Mouse (Mus musculus): ENCODE data around the gene Rhoh.

Gene Rhoh

DNA sequence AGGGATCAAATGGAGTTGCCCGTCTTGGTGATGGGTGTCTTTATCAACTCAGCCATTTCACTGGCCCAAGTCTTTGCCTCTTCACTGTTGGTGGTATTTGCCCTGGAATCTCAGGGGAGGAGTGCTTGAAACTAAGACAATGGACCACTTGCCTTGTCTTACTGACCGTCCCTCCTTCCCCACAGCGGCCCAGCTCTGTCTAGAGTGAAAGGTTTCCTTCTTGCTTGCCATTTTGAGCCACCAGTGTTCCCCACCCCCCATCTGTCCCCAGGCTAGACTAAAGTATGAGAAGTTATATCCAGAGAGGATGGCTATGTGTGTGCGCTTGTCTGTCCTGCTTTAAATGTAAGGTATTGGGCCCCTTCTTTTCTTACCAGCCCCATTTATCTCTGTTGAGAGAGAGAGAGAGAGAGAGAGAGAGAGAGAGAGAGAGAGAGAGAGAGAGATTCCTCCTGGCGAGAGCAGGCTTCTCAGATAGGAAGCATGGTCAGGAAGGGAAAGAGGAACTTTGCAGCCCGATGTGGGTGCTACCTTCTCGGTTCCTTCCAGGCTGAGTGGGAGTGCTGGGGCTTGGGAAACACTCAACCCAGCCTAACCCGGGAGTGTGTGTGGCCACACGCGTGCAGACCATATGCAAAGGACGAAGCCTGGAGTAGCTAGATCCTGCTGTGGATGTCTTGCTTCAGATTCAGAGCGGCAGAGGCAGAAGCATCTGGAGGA, 572 bp upstream of the Rhoh start:
- no peak for DNase-seq (ENCODE audit: low spot score)

DNA sequence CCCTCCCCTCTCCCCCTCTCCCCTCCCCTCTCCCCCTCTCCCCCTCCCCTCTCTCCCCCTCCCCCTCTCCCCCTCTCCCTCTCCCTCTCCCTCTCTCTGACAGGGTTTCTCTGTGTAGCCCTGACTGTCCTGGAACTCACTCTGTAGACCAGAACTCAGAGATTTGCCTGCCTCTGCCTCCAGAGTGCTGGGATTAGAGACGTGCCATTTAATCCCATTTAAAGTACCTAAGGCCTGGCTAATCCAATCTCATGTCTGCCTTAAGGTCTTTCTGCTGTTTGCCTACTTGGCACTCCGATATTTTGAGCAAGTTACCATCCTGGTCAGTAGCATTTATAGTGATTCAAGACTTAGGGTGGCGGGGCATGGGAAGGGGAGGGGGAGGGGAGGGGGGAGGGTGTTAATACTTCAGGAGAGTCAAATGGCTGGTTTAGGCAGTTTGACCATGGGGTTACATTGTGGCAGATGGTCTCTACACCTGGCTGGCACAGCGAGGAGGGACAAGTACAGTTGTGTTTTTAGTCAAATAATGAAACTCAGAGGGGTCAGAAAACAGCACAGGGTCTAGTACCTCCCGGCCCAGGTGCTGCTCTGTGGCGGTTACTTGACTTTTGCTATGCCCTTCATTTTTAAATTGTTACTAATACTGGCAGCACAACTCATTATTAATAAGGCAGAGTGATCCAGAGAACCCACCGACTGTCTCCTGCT, 1.4 kb downstream of the Rhoh start:
- DNase-seq (ENCODE audit: low spot score) = no peak

DNA sequence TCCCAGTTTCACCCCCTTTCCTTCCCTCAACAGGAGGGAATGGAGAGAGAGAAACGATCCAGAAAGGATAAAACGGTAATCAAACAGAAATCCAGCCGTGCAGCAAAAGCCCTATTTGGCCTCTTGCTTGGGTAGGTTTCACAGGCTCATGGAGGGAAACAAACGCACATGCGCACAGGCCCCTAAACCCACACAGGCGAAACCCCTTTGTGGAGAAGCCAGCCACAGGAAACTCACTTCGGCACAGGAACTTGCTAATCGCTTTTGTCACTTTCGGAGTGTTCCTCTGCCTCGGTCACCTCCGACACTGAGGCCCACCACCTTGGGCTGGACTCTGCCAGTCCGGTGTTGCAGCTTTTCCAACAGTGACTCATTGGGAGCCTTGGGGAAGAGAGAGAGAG, 2.3 kb downstream of the Rhoh start:
- no peak for DNase-seq (ENCODE audit: low spot score)

DNA sequence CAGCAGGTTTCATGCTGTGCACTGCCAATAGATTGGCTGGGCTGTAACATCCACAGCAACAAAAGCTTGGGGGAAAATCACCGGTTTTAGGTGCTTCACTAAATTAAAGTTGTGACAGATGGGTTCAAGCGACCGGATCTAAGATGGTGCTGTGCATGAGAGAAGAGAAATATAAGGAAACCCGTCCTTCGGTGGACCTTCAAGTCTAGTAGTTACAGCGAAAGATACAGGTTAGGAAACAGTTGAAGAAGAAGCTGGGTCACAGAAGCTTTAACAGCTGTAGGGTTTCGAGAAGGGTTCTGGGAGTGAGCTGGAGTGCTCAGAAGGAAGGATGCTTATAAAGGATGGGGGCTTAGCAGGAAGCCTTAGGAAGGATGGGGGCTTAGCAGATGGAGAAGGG, 3.5 kb downstream of the Rhoh start:
- no peak for DNase-seq (ENCODE audit: low spot score)

DNA sequence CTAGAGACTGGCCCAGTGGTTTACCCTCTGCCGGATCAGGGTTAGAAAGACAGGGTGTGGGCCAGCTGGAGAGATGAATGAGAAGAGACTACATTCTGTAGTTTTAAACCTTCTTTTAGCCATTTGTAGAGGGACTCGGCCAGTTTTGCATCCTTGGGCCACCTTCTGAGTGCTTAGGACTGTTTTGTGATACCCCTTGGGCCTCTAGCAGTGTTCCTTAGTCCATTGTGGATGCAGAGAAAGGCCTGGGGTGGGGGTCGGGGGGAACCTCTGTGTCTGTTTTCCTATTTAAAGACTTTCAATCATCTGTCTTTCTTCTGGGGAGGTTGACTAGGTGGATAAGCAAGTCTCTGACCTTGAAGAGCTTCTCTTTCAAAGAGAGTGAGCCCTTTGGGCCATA, 3.9 kb downstream of the Rhoh start:
- no peak for DNase-seq (ENCODE audit: low spot score)

DNA sequence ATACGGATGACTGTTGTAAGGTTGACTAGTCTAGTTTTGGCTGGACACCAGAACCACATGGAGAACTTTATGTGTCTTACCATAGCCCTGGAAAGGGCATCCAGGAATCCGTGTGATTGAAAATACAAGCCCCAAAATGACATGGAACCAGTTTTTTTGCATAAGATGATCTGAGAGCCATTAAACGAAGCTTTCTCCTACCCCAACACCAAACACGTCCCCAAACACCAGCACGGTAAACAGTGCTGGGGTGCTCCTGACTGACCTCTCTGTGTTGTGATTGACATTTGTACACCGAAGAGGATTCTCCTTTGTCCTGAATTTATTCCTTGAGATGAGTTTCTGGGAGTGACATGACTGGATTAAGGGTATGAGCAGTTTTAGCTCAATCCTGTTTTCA, 5.6 kb downstream of the Rhoh start:
- no peak for DNase-seq (ENCODE audit: low spot score)

DNA sequence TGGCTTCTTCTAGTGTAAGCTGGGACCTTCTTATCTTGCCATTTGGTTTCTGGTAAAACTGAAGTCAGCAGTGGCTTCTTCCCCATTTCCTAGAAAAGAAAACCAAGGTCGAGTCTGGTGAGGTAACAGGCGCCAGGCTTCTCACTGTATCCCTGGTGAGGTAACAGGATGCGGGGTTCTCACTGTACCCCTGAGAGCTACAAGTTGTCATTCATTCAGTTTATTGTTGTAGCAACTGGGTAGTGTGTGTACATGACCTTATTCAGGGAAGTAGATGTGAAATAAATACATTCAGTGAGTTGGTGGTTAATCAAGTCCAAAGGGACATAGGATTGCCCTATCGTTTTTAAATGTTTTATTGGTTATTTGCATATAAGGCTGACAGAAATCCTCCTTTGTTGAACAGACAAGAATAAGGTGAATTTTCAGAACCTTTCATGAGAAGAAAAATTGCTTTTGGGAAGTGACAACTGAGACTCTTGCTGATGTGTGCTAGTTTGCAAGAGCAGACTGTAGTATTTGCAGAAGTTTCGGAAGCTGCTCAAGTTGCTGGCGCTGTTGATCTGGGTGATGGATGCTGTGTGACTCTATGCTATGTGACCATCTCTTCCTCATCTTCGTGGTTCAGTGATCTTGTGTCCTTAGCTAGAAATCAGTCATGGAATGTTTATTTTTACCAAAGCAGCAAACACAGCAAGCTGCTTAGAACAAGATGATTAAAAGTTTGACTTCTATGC, 6.5 kb downstream of the Rhoh start:
- DNase-seq (ENCODE audit: low spot score) = no peak

DNA sequence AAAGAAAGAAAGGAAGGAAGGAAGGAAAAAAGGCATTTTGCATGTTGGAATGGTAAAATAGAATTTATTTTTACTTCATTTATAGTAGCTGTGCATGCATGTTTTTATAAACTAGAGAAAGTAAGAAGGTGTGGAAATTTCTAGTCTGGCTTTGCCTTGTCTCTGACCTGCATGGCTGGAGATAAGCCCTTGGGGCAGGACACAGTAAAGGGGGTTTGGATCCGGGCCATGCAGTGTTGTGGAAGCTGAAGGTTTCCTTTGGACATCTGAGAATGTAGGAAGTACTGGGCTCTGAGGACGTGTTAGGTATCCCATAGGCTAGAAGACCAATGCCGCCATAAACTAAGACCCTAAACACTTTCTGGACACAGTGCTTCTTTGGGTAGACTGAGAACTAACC, 7.4 kb downstream of the Rhoh start:
- no peak for DNase-seq (ENCODE audit: low spot score)

DNA sequence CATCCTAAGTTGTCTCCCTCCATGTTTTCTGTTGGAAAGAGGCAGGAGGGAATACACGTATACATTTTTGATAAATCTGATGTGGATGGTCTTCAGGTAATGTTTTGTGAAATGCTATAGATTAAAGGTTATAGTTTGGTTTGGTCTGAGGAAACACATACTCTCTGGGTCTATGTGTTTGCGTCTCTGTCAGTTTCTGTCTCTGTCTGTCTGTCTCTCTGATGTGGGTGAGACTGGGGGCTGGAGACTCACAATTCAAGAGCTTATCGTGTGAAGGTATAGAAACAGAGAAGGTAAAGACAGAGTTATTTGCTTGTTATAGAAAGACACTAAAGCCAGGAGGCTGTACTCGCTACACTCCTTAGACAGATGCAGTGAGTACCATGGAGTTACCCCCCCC, 8.6 kb downstream of the Rhoh start:
- no peak for DNase-seq (ENCODE audit: low spot score)

DNA sequence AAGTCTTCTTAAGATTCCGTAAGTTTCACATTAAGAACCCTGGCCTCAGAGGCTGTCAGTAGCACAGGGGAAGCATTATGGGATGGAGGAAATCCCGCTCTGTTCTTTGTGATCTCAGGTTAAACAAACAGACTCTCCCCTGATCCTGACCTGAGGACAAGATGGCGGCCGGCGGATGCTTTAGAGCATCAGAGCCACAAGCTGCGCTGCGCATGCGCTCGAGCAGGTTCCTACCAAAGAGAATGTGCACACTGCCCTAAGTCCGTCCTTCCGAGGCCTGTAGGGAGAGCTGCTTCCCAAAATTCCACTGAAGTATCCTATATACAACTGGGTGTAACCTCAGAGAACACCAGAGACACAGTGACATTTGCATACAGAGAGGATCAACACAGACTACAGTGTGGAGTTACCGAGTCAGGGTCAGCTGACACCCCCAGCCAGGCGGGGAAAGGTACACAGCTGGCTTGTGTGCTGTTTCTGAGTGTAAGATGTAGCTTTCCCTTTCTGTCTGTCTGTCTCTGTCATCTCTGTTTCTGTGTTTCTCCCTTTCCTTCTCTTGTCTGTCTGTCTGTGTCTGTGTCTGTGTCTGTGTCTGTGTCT, 10.4 kb downstream of the Rhoh start:
- no peak for DNase-seq (ENCODE audit: low spot score)

DNA sequence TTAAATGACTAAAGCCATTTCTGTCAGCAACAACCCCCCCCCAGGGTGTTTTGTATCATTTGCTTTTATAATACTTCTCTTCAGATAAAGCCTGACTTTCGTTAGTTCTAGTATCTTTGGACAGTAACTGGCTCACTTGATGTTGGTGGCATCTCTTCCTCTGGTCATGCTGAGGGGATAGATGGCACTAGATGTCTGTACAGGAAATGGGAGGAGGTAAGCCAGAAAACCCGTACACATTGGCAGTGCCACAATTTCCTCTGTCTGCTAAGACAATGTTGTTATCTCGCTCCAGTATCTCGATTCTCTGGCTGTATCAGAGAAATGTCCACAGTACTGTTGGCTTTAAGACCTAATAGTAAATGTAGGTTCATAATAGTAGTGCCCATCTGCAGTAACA, 12.2 kb downstream of the Rhoh start:
- no peak for DNase-seq (ENCODE audit: low spot score)

DNA sequence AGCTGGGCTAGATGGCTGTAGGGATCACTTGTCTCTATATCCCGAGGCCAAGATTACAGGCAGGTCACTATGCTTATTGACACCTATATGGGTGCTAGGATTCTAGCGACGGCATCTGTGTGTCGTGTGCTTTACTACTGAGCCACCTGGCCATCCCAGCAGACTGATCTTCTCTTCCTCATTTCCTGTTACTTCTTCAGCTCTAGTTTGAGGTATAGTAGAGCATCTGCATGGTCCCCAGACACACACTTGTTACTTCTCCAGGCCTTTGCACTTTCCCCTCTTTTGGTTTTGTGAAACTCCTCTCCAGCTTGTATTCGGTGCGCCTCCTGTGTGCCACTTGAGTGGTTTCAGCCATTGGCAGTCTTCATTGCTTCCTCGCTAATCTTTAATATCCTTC, 14.3 kb downstream of the Rhoh start:
- no peak for DNase-seq (ENCODE audit: low spot score)

DNA sequence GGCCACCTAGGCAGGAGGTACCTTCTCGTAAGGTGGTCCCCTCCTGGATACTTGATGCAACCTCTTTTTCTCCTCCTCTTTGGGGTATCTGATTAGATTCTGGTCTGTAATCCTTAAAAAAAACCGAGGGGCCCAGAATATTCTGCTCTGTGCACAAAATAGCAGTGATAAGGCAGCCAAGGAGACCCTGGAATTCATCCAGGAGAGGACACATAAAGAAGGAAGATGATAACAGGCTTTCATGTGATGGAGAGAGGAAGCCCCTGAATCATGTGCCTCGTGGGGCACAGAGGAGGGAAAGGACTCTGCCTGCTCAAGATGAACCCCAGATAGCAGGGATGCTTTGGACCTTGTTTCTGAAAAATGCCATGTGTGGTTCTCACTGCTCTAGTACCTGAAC, 17.4 kb downstream of the Rhoh start:
- no peak for DNase-seq (ENCODE audit: low spot score)

DNA sequence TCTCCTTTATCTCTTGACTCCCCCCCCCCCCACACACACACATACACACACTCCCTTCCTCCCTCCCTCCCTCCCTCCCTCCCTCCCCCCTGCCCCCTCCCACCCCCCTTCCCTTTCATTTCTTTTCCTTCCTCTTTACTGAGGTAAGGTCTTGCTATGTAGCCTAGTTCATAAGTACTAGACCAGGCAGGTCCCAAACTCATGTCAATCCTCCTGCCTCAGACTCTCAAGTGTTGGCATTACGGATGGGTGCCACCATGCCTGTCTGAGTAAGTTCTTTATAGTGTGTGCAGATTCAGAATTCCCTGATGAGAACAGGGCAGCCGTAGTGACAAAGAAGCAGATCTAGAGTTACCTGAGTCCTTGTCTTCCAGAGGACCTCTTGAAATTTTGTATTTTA, 20.2 kb downstream of the Rhoh start:
- no peak for DNase-seq (ENCODE audit: low spot score)

DNA sequence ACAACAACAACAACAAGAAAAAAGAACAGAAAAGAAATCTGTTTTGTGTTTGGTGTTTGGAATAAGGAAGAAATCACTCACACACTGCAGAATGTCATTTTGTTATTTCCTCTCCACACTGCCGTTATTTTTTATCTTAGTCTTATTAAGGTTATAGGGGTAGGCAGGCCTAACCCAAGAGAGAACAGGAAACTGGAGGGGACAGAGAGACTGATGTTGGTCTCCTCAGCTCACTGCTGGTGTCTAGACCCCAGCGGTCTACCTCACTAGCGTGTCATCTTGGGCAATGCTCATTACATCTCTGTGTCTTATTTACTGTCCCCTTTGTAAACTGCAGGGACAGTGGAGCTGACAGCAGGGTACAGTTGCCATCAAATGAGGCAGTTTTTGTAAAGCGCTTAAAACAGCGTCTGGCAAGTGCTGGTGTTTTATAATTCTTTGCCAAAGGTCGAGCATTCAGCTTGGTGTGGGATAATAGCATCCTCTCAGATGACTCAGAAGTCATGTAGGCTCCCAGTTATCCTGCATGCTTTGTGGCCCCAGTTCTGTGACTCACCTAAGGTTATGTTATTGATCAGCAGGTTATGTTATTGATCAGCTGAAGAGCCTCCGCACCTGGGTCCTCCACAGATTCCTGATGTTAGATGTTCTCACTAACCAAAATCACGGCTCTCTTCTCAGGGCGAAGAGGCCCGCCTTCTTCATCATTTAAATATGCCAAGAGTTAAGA, 21.6 kb downstream of the Rhoh start:
- no peak for DNase-seq (ENCODE audit: low spot score)

DNA sequence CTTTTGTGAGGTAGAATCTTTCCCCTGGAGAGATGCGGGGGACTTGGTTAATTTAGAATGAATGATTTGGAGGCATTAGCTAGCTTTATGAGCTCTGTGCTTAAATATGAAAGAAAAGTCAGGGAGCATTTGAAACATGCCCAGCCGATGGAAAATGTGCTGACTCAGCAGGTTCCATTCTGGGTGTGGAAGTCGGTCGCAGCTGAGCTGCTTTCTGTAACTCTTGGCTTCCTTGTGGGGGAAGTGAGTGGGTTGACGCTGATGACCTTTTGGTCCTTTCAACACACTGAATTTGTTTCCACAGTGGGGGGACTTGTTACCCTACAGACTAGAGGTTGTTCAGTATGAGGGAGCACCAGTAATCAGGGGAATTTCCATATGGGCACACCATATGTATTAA, 22.3 kb downstream of the Rhoh start:
- no peak for DNase-seq (ENCODE audit: low spot score)

DNA sequence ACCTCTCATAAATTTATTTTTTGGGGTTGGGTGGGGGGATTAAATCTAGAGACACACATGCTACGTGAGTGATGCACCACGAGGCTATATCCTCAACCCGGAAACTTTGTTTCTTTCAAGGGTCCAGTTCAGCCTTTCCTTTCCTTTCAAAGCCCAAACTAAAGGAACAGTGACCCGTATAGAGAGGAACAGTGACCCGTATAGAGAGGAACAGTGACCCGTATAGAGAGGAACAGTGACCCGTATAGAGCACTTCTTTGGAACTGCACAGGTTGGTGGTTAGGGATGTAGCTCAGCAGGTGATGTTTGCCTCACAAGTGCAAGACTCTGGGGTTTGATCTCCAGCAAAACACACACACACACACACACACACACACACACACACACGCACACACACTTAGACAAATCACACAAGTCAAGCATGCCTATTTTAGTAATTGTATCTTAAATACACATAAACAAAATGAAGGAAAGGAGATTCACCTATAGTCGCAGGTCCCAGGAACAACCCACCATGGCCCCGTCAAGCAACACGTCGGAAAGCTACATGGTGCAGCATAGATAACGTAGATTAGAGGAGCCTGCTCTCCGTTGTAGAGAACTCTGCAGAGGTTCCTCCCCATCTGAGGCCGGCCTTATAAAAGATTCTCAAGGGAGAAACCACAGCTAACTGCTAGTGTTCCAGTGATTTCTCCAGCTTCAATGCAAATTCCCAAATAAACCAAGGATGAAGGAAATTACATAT, 24.9 kb downstream of the Rhoh start:
- DNase-seq (ENCODE audit: low spot score) = no peak

DNA sequence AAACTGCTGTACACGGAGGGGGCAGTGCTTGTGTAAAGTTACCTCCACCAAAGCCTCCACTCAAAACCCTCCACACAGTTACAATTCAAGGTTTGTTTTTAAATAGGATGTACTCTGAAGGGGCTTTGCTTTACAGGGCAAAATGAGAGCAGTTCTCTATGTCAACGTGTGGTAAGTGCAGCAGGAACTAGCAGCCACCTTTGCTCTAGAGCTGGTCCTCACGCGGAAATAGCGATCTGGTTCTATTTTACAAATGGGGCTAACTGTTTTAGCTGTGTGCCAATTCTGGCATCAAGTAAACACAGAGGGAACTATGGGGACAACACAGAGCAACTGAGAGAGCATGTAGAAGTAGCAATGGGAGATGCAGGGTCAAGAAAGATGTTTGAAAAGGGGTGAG, 27.1 kb downstream of the Rhoh start:
- no peak for DNase-seq (ENCODE audit: low spot score)

DNA sequence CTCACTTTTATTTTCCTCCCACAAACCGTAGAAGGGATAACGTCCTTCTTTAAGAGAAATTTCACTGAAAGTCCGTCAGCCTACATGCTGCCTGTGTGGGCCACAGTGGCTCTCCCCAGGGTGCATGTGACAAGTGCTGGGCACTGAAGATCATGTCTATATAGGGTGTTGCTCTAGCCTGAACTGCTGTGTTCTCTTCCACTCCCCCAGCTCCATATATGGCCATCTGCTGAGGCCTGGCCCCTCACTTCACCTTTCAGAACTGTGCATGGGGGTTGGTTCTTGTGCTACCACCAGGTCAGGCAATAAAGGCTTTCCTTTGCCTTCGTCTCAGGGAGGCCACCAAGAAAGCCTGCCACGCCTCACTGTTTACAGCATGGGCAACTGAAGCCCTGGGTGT, 28.0 kb downstream of the Rhoh start:
- DNase-seq (ENCODE audit: low spot score) = no peak

DNA sequence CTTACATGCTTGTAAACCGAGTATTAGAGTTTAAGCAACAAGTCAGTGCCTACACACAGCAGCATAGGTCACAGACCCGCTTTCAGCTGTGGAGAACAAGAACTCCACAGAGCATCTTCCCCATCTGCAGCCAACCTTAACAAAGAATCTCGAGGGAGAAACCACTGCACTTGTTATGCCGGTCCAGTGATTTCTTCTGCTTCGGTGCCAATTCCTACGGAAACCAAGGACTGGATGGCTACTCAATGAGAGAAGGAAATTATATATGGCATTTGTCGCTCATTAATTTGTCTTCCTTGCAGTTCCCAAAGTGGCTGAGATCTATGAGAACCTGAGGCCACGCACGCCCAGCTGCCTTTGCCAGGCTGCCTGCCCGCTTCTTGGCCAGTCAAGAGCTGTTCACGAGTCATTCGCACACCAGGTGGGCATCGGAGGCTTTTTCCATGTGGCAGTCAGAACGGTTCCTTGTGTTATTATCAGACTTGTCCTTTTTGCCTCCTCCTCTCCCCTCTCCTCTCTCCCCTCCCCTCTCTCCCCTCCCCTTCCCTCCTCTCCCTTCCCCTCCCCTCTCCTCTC, 30.3 kb downstream of the Rhoh start:
- no peak for DNase-seq (ENCODE audit: low spot score)

DNA sequence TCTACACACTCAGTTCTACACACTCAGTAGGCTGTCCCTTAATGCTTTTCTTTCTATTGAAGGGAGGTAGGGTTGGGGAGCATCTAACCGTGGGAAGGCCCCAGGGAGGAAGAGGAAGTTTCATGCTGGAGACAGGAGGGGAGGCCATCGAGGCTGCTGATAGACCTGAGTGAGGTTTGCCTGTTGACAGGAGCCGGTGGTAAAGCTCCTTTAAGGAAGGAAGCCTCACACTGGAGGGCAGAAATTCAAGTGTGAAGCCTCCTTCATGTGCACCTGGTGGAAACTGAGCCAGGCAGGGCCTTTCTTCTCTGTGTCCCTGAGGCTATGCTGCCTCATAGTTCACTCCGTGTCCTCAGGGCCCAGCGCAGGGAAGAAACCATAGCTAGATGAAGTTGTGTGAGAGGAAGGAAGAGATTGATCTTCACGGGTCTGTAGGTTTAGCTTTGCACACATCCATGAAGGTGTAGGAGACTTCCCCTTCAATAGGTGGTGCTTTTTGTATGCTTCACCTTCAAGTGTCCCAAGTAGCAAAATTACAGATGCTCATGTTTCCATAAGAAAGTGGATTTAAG, 34.2 kb downstream of the Rhoh start:
- no peak for DNase-seq (ENCODE audit: low spot score)
